ENCODE assay signal across 29 mouse cellular contexts in genomic region chr4:152744366-152744765, GRCm38 (mm10).
DNase-seq lines count a peak whose midpoint lies in the region; ATAC-seq and TF ChIP-seq lines count a peak whose summit lies in the region.
"Had no signal": no experiment of that assay in that cellular context is flagged by ENCODE, and none has a peak within 500 bp of the region (broad histone marks: within the 10 kb centered on the region; RNA-seq: fewer than 3 reads in every experiment).

No protein-coding gene starts in this region.

- 0 out of 2 replicates have a peak overlapping the region, but pooled peaks have one; percentile 8 for H3K4me2 ChIP-seq in hindbrain, embryonic 15.5 days
- no peak overlapping the region for H3K4me2 ChIP-seq in hindbrain, postnatal 0 days (ENCODE audit: low read depth, low read length)
- H3K4me2 ChIP-seq: embryonic facial prominence, embryonic 15.5 days; heart, embryonic 15.5 days; liver, embryonic 12.5 days; neural tube, embryonic 15.5 days had no signal

- H3K27me3 ChIP-seq in hindbrain, embryonic 15.5 days, result no peaks in the 10 kb centered on the region
- no peaks in the 10 kb centered on the region for H3K27me3 ChIP-seq in hindbrain, postnatal 0 days (ENCODE audit: insufficient read depth, low read length)
- H3K27me3 ChIP-seq: embryonic facial prominence, embryonic 15.5 days; heart, embryonic 15.5 days; liver, embryonic 12.5 days; neural tube, embryonic 15.5 days had no signal

- no peak overlapping the region for H3K9ac ChIP-seq in hindbrain, embryonic 15.5 days
- no peak overlapping the region for H3K9ac ChIP-seq in hindbrain, postnatal 0 days (replicated peaks; ENCODE audit: low read length)
- H3K9ac ChIP-seq: embryonic facial prominence, embryonic 15.5 days; heart, embryonic 15.5 days; liver, embryonic 12.5 days; liver, postnatal 0 days; neural tube, embryonic 15.5 days had no signal

- 0 out of 2 replicates have a peak overlapping the region, but pooled peaks have one; percentile 34 for H3K27ac ChIP-seq in hindbrain, embryonic 15.5 days (replicated peaks)
- H3K27ac ChIP-seq in hindbrain, postnatal 0 days, result no peak overlapping the region
- H3K27ac ChIP-seq: embryonic facial prominence, embryonic 10.5 days; embryonic facial prominence, embryonic 15.5 days; gastrocnemius, adult 2 months; heart, embryonic 10.5 days; heart, embryonic 15.5 days; liver, embryonic 12.5 days; neural tube, embryonic 15.5 days had no signal

- no peaks in the 10 kb centered on the region for H3K36me3 ChIP-seq in hindbrain, embryonic 15.5 days
- no peaks in the 10 kb centered on the region for H3K36me3 ChIP-seq in hindbrain, postnatal 0 days (ENCODE audit: insufficient read depth, low read length)
- H3K36me3 ChIP-seq: embryonic facial prominence, embryonic 10.5 days; embryonic facial prominence, embryonic 15.5 days; heart, embryonic 10.5 days; heart, embryonic 15.5 days; liver, embryonic 12.5 days; neural tube, embryonic 15.5 days had no signal

- DNase-seq in gastrocnemius, postnatal 25 days, result peak; percentile 1
- no peak for DNase-seq in gastrocnemius, postnatal 10 days
- DNase-seq in hindbrain, postnatal 0 days (ENCODE audit: low spot score), result no peak
- peak; percentile 24 for DNase-seq in testis, postnatal 10 days (ENCODE audit: low spot score)
- DNase-seq in testis, postnatal 14 days (ENCODE audit: low spot score), result no peak
- DNase-seq: adrenal gland, postnatal 25 days; cerebellum, adult 2 months; cerebellum, postnatal 25 days; gastrocnemius, adult 2 months; kidney, adult 9 months; kidney, postnatal 10 days; layer of hippocampus, postnatal 36 days; left cerebral cortex, postnatal 4 days; liver, postnatal 0 days; lung, postnatal 4 days; right cerebral cortex, adult 18-20 months; spleen, adult 18-20 months; thymus, adult 2 months; thymus, postnatal 36 days had no signal

- TF ChIP-seq CTCF in hindbrain, postnatal 0 days (IDR thresholded peaks at IDR 0.05; ENCODE audit: low read depth), result no peak

- H3K4me1 ChIP-seq in hindbrain, embryonic 15.5 days (replicated peaks), result peaks cover 9% of the 10 kb centered on the region
- no peaks in the 10 kb centered on the region for H3K4me1 ChIP-seq in hindbrain, postnatal 0 days (ENCODE audit: insufficient read depth, low read length)
- H3K4me1 ChIP-seq: embryonic facial prominence, embryonic 15.5 days; heart, embryonic 15.5 days; liver, embryonic 12.5 days had no signal

- no peak overlapping the region for H3K4me3 ChIP-seq in hindbrain, embryonic 15.5 days
- no peak overlapping the region for H3K4me3 ChIP-seq in hindbrain, postnatal 0 days (ENCODE audit: low read length)
- H3K4me3 ChIP-seq: embryonic facial prominence, embryonic 10.5 days; embryonic facial prominence, embryonic 15.5 days; gastrocnemius, adult 2 months; heart, embryonic 10.5 days; heart, embryonic 15.5 days; liver, embryonic 12.5 days; neural tube, embryonic 15.5 days had no signal

- ATAC-seq in hindbrain, embryonic 15.5 days (ENCODE audit: low FRiP score, low read depth), result no peak
- no peak for ATAC-seq in hindbrain, postnatal 0 days
- no peak for ATAC-seq in erythroid progenitor cell, adult 5-6 weeks (replicated peaks; ENCODE audit: low FRiP score, poor library complexity, severe bottlenecking)
- ATAC-seq: CD4-positive, CD25-positive, alpha-beta regulatory T cell, adult 4 months; intestine, postnatal 0 days; liver, embryonic 12.5 days; liver, postnatal 0 days had no signal

- H3K9me3 ChIP-seq in hindbrain, embryonic 15.5 days, result no peaks in the 10 kb centered on the region
- no peaks in the 10 kb centered on the region for H3K9me3 ChIP-seq in hindbrain, postnatal 0 days (ENCODE audit: low read length)
- H3K9me3 ChIP-seq: embryonic facial prominence, embryonic 15.5 days; heart, embryonic 15.5 days; neural tube, embryonic 15.5 days had no signal

- WGBS in hindbrain, embryonic 15.5 days, result 25% methylated on average over 11 of the region's 11 CpGs
- 26% methylated on average over 11 of the region's 11 CpGs for WGBS in hindbrain, postnatal 0 days

Comparison
In these comparisons a context has a peak if more than half of its experiments do, and no peak if none do; other contexts are left out.
1. DNase-seq: peak in gastrocnemius, postnatal 25 days (single experiment) and testis, postnatal 10 days (single experiment); none in gastrocnemius, postnatal 10 days (single experiment), hindbrain, postnatal 0 days (single experiment) and testis, postnatal 14 days (single experiment).